Mouse (Mus musculus): ENCODE data around the gene Stk10.

- no peak for TF ChIP-seq CTCF (IDR thresholded peaks at IDR 0.05; ENCODE audit: low read depth, low read length)
- no peak for TF ChIP-seq GATA1 (IDR thresholded peaks at IDR 0.05; ENCODE audit: borderline replicate concordance, low read length)
- no peak for TF ChIP-seq TAL1 (conservative IDR thresholded peaks at IDR 0.05; ENCODE audit: low read depth, low read length)
- no peak for TF ChIP-seq GATA2 (IDR thresholded peaks at IDR 0.05; ENCODE audit: borderline replicate concordance, low read depth, low read length)
- TF ChIP-seq POLR2AphosphoS5 (IDR thresholded peaks at IDR 0.05; ENCODE audit: insufficient replicate concordance, low read depth, low read length) = no peak
Observed at GRCm38 (mm10) chr11:32545605-32546004, 12.5 kb downstream of the Stk10 start.

Data from G1E (cell line).